Mouse (Mus musculus) naive thymus-derived CD4-positive, alpha-beta T cell, adult 2 months (primary cell): ENCODE results near the gene Vgf.

Experiments used
- DNase-seq: peaks from one replicate; pipeline ENCODE4 v3.0.0-alpha.2; 2011; ENCODE audit warnings: low read depth

Gene Vgf

DNA sequence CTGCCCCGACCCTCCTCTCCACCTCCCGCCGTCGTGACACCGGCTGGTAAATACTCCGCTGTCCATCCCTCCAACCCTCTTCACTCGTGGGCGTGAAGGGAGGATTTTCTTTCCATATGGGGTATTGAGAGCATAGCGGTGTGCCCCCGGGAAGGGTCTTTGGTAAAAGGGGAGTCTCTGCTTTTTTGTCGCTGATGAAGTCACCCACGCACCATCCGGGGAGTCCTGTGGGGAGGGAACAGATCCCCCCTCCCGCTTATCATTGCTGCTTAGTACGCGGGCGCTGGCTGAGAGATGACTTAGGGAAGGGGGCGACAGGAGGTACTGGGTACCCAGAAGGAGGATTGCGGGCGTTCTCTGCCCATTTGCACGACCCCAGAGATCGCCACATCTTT lies 4.2 kb downstream of the Vgf start:
- no peak for DNase-seq

DNA sequence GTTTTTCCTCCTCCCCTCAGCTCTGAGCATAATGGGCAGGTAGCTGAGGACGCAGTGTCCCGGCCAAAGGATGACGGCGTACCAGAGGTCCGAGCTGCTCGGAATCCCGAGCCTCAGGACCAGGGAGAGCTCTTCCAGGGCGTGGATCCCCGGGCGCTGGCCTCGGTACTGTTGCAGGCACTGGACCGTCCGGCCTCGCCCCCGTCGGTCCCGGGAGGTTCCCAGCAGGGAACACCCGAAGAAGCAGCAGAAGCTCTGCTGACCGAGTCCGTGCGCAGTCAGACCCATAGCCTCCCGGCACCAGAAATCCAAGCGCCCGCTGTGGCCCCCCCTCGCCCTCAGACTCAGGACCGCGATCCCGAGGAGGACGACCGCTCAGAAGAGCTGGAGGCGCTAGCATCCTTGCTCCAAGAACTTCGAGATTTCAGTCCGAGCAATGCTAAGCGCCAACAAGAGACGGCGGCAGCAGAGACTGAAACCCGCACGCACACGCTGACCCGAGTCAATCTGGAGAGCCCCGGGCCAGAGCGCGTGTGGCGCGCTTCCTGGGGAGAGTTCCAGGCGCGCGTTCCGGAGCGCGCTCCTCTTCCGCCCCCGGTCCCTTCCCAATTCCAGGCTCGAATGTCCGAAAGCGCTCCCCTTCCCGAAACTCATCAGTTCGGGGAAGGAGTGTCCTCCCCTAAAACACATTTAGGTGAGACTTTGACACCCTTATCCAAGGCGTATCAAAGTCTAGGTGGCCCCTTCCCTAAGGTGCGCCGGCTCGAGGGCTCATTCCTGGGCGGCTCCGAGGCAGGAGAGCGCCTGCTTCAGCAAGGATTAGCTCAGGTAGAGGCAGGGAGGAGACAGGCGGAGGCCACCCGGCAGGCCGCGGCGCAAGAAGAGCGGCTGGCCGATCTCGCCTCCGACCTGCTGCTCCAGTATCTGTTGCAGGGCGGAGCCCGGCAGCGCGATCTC lies 5.2 kb downstream of the Vgf start:
- DNase-seq = peak; percentile 30

DNA sequence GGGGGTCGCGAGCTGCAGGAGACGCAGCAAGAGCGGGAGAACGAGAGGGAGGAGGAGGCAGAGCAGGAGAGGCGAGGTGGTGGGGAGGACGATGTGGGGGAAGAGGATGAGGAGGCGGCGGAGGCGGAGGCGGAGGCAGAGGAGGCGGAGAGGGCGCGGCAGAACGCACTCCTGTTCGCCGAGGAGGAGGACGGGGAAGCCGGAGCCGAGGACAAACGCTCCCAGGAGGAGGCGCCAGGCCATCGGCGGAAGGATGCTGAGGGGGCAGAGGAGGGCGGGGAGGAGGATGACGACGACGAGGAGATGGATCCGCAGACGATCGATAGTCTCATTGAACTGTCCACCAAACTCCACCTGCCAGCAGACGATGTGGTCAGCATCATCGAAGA lies 5.8 kb downstream of the Vgf start:
- peak; percentile 44 for DNase-seq

DNA sequence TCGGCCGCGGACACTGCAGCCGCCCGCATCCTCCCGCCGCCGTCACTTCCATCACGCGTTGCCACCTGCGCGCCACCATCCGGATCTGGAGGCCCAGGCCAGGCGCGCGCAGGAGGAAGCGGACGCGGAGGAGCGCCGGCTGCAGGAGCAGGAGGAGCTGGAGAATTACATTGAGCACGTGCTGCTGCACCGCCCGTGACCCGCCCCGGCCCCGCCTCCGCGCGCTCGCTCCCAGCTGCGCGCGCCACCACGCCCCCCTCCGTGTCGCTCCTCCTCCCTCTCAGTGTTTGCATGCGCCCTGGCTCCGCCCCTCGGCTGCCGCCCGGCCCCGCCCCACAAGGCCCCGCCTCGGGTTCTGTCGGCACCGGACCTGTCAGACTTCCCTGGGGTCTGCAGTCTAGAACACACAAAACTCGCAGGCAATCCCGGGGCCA lies 6.5 kb downstream of the Vgf start:
- peak; percentile 91 for DNase-seq

DNA sequence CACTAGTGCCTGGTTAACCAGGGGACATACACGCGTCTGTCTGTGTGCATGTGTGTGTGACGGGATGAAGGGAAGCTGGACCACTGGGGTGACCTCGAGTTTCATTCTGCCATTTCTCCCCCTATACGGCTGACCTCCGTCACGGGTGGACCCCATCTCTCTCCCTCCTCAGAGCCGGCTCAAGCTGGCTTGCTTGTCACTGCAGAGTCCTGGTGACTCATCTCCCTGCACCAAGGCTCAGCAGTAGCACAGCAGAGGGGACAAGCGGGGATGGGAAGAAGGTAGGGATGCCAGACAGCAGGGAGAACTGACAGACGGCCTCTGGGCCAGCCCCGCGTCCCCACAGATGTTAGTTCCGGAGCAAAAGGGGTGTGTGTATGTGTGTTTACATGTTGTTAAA lies 10.0 kb downstream of the Vgf start:
- no peak for DNase-seq

DNA sequence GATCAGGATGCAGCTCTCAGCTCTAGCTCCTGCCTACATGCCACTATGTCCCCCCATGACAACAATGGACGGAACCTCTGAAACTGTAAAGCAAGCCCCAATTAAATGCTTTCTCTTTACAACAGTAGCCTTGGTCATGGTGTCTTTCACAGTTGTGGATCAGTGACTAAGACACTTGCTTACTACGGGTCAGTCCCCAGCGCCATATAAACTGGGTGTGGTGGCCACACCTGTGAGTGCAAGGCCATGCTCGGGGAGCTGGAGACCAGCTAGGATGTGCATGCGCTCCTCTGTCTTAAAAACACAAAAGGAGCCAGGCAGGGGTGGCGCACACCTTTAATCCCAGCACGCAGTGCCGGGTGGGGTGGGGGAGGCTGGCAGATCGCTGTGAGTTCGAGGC lies 13.3 kb downstream of the Vgf start:
- DNase-seq = no peak

DNA sequence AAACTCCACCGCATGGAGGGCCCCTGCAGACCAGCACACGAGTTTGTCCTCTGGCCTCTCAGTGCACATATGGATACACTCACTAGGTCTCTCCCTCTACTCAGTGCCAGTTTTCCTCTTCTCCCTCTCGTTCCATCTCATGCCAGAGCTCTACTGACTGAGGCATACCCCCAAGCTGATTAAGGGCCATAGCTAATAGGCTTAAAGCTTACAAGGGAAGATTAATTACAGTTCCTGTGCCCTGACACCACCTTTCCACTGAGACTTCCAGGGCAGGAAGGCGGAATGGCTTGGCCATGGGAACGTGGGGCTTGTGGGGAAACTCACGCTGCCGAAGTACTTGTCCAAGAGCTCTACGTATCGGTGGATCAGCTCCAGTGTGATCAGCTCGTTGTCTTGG lies 15.2 kb downstream of the Vgf start:
- DNase-seq = no peak

DNA sequence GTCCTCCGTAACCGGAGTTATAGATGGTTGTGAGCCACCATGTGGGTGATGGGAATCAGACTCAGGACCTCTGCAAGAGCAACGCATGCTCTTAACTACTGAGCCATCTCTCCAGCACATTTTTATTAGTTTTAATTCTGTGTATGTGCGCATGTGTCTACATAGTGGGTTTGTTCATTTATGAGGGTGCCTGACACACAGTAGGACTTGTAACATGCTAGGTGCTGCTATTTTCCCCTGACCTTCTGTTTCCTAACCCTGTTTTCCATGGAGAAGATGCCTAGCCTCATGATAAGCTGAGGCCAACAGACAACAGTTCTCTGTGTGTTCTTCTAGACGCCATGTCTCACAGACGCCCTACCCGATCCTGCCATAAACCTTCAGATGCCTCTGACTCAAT lies 17.8 kb downstream of the Vgf start:
- no peak for DNase-seq

DNA sequence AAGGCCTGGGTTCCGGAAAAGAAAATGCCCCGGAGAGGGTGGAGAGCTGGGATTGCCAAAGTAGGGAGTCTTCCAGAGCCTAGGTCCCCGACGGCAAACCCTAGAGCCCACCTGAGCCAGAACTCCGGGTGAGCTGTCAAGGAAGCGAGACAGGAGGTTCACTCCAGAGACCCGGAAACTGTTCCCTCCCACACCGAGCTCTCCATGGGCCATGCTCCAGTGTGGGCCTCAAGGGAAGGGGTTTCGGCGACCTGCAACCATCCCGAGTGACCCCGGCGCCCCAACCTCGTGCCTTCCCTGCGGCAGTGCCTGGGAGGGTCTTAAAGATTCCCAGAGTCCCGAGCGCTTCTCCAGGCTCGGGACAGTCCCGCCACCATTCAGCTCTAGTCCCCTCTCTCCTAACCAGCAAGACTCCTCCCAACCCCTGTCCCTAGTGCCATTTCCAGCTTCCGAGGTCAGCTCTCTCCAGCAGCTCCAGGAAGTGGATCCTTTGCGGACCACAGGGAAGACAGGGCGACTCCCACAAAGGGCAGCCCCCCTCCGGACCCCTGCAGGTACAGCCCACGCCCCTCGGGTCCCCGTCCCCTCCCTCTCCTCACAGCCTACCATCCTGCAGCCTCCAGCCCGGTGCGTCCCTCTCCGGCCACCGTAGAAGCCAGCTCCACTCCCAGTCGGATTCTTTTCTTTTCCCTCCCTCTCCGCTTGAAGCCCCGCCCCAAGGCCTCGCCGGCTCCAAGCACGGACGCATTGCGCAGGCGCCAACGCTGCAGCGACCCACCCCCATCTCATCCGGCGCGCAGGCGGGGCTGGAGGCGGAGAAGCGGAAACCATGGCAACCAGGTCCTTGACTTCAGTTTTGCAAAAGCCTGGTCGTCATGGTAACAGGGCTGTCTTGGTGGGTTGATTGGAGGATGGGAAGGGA lies 19.5 kb downstream of the Vgf start, which contains the start of gene Ap1s1:
Gene Ap1s1 (minus strand): TSS at position 734 of the 922 bp plus-strand sequence.
- peak; percentile 99 for DNase-seq

DNA sequence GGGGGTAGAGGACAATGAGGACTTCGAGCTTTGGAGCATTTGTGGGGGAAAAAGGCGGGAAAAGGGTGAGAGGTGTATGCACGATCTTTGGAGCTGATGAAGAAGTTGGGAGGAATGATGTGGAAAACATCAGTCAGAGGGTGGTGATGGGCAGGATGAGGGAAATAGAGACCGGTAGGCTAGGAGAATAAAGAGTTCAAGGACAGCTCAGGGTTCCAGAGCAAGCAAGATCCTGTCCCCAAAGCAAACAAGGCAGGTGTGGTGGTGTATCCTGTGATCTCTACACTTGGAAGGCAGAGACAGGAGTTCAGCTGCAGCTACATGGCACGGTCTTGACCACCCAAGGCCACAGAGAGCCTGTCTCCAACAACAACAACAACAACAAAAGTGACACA lies 20.1 kb downstream of the Vgf start:
- no peak for DNase-seq

DNA sequence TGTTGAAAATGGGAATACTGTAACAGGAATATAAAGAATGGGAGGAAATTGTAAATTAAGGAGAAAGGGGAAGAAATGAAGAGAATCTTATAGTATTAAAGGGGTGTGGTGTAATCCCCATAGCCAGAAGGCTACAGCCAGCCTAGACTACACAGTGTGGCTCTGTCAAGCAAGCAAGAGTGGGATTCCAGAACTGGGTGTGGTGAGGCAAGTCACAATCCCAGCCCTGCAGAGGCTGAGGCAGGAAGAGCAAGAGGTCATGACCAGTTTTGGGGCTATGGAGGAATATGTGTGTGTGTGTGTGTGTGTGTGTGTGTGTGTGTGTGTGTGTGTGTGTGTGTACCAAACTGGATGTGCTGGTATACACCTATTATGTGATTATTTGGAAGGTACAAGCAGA lies 20.8 kb downstream of the Vgf start:
- no peak for DNase-seq

DNA sequence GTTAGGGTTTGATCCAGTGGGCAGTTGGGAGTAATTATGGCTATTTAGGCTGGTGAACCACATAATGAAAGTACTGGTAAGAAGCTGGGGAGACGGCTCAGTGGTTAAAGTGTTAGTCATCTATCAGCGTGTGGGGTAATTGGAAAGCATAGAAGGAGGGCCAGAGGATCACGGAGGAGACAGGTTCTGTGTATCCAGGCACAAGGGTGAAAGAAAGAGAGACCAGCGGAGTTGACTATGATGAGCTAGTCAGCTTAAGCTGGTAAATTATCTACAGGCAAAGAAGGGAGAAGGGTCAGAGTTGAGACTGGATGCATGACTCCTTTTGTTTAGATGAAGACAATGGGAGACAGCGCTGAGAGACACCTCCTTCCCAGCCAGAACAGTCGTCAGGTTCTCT lies 24.9 kb downstream of the Vgf start:
- DNase-seq = no peak

DNA sequence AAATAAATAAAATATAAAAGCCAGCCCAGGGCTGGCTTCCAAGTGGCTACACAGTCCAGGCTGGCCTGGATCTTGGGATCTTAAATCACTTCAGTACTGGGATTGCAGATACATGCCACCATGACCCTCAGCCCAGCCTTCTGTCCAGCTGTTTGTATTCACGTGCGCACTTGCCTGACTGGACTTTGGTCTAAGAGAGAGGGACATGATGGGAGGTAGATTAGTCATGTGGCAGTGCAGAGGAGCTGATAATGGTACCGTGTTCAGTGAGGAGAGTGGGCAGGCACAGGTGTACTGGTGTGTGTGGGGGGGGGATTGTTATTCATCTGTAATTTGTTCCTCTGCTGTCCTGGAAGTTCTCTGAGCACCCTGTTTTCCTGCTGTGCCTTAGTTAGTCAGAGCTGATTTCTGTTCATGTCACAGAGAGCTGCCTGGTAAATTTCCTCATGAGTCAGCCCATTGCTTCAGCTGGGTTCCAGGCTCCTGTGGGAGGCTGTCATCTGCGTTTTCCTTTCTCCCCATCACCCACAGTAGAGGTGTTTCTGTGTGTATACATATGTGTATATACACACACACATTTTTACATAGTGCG lies 25.8 kb downstream of the Vgf start:
- no peak for DNase-seq

DNA sequence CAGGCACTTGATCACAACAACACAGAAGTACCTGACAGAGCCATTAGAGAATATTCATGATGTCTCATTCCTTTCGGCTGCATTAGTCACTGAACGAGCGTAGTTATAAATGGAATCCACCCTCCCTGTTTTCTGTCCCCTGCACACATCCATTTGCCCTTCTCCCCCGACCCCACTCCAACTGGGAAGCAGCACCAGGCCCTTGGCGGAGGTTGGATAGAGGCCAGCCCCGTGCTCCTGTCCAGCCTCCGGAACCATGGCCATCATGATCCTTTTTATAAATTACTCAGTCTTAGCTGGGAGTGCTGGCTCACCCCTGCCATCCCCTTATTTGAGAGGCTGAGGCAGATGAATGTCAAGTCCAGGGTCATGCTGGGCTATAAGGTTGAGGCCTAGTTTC lies 28.1 kb downstream of the Vgf start:
- no peak for DNase-seq

DNA sequence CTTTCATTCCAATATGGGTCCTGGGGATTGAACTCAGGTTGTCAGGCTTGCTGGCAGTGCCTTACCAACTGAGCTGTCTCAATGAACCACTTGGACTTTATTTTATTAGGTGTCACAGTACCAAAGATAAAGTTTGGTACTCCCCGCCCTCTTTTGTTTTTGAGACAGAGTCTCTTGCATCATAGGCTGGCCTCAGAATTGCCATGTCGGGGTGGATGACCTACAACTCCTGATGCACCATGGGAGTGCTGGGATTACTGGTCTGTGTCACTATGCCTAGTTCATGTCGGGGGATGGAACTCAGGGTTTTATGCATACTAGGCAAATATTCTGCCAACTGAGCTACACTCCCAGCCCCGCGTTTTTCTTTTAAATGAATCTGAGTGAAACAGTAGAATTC lies 28.7 kb downstream of the Vgf start:
- DNase-seq = no peak

DNA sequence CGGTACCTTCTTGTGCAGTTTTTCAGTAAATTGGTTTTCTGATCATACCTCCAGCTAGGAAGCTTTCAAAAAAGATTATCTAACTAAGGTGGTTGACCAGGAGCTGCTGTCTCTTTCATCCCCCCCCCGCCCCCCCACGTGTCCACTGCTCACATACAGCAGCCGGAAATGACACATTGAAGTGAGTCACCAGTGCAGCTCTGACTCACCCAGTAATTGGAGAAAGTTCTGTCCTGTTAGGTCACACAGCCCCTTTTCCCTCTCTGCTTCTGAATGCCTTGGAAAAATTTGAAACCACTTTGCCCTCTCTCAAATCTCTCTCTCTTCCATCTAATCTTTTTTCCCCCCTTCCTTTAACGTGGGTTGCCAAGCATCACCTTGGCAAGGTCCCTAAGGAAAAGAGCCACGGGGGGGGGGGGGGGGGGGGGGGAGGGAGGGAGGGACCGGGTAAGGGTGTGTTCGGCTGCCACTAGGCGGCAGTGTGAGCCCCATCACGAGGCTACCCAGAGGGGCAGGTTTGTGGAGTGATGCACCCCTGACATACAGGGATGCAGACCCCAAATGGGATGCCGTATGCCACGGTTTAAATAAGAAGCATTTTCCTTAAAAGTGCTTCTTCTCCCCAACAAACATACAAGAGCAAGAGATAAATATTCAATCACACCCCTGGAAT lies 35.8 kb downstream of the Vgf start:
- DNase-seq = peak; percentile 61

DNA sequence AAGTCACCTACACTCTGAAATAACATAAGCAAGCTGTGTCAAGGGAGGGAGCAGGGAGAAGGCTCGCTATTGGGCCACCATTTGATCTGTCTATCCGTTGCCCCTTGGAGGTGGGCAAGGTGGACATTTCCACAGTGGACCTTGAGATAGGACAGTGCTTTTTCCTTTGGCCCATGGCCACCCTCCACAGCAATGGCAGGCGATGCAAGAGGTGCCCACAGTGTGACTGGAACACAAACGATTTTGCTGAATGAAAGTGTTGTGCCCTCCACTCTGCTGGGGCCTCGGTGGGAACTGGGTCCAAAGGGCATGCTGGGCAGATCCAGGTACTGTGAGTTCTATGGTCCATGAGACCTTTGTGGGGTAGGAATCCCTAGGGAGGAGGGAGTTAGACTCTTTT lies 36.4 kb downstream of the Vgf start:
- DNase-seq = no peak

DNA sequence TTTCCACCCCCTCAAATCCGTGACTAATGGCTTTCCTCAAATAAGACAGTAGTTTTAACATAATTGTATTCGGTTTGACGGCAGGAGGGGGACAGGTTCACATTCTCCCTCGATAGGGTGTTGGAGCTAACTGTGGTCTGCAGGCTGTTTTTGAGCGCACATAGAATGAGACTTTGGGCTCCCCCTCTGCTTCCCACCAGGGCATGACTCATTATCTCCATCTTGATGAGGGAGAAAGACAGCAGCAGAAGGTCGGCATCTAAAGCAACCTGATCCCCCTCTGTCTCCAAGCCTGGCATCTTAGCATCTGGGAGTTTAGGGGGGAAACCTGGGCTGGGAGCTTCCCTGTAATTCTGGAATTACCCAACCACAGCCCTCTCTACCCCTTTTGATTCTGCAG lies 39.3 kb downstream of the Vgf start:
- DNase-seq = no peak

DNA sequence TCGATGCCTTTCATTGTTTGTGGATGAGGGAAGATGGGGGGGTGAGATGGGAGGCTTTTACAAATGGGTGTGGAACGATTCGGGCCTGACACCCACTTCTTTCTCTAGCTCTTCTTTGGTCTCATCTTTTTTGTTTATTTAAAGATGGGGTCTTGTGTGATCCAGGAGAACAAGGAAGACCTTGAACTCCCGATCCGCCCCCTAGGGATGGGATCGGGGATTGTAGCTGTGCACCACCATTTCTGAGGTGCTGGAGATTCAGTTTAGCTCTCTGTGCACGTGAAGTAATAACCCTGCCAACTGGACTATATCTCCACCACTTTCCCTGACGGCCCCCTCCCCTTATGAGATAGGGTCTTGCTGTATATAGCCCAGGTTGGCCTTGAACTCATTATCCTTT lies 39.7 kb downstream of the Vgf start:
- no peak for DNase-seq

DNA sequence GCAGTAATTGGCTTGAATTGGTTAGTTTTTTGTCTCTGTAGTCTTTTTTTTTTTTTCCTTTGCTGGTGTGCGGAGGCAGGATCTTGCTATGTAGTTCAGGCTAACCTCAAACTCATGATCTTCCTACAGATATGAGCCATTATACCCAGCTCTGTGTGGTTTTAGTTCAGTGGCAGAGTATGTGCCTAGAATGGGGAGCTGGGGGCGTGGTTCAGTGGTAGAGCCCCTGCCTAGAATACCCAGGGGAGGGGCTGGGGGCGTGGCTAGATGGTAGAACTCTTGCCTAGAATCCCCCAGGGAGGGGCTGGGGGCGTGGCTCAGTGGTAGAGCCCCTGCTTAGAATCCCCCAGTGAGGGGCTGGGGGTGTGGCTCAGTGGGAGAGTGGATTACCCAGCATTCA lies 42.5 kb downstream of the Vgf start:
- DNase-seq = no peak

DNA sequence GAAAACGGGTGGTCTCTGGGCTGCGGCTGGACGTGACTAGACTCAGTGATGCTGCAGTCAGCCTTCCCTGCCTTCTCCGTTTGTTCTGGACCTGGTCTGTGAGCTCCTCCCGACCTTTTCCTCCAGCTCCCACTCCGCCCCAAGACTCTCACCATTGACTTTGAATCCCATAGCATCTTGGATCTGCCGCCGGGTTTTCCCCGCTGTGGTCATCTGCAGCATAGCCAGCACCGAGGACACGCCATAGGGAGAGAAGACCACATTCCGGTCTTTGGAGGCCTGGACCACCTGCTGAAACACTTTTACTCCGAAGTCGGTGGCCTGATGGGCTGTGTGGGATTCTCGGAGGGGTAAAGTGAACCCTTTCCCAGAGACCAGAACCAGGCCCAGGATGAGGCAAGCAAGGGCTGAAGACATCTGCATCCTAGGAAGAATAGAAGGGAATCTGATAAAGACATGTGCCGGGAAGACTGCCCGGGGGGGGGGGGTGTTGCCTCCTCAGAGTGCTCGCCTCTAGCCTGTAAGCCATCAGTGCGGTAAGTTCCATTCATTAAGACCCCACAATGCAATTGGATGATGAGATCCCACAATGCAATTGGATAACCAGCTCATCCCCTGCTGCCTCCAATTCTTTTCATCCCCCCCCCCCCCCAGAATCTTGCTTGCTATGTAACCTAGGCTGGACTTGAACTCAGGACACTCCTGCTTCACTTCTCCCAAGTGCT lies 44.9 kb downstream of the Vgf start:
- no peak for DNase-seq
